Mouse (Mus musculus) spleen, postnatal 36 days (tissue): Measurements from ENCODE around the gene Brd4.
"Not testable (repeated sequence)": the region's sequence is repeated elsewhere in the genome, so short reads cannot be mapped to it uniquely, and the experiment has no call there.

Experiments
- DNase-seq, 2 experiments: peaks; one replicate each; pipeline ENCODE4 v3.0.0; 2022; ENCODE audit warnings: low spot score in 2 of 2, mixed read lengths in 1 of 2

Brd4 gene

DNA sequence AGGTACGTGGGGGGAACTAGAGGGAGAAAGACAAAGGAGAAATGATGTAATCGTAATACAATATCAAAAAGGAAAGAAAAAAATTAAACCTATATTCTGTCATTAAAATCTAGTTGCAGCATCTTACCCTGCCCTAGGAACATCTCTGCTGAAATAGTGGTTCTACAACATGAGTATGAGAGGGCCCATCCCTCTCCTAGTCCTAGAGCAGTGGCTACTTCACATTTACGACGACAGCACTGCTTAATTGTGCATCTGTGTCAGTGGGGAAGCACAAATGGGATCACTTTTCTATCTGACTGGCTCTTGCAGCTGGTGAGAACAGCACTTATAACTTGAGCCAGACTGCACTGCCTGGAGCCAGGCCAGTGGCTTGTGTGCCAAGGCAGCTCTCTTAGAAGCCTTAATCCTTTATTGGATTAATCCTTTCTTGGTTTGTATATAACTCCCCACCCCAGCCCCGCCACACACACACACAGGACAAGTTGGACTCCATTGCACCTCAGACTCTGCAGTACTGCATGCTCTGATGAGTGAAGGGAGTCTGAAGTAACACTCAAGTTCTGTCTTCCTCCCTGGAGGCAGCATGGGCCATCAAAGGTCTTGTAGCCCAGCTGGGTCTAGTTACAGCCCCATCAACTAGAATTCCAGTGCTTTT is 48.9 kb downstream of the Brd4 start:
- no peak for DNase-seq

GRCm38 (mm10) chr17:32233174-32233573 is 51.3 kb downstream of the Brd4 start:
- no peak for DNase-seq

DNA sequence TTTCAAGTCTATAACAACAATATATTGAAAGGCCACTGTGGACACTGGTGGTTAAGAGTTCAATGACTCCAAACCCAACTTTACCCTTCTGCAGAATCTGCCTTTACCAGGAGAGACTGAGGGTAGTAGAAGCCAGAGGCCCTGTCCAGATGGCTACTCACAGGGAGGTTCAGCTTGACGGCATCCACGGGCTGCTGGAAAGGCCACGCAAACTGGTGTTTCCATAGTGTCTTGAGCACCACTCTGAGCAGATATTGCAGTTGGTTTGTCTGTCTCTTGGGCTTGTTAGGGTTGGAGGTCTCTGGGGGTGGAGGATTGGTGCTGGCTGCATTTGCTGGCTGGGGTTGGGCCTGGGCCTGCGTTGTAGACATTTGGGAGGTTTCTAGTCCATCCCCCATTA is 55.3 kb downstream of the Brd4 start:
- no peak for DNase-seq

GRCm38 (mm10) chr17:32220873-32221272 is 63.6 kb downstream of the Brd4 start:
- no peak for DNase-seq

GRCm38 (mm10) chr17:32215587-32215986 is 68.9 kb downstream of the Brd4 start:
- DNase-seq = not testable (repeated sequence)

DNA sequence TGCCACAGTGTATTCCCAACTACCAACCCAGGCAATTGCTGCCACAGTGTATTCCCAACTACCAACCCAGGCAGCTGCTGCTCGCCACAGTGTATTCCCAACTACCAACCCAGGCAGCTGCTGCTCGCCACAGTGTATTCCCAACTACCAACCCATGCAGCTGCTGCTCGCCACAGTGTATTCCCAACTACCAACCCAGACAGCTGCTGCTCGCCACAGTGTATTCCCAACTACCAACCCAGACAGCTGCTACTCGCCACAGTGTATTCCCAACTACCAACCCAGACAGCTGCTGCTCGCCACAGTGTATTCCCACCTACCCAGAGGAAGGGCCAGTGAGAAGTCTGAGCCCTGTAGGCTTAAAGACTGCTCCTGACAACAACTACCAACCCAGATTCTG is 73.0 kb downstream of the Brd4 start:
- not testable (repeated sequence) for DNase-seq

DNA sequence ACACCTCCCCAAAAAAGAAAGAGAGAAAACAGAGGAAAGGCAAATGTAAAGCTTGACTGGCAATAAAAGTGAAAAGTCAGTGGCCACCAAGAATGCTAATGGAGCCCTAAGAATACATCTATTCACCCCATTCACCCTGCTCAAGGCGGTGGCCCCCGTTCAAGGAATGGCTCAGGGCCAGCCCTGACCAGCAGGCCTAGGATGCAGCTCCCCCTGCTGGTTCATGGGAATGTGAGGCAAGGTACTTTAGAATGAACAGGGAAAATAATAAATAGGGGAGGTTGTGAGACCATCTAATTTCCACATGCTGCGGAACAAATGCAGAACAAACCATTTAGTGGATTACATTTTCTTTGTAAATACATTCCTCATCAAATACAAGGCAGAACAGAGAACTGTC is 74.8 kb downstream of the Brd4 start:
- peak; percentile 17 to 24 for DNase-seq

DNA sequence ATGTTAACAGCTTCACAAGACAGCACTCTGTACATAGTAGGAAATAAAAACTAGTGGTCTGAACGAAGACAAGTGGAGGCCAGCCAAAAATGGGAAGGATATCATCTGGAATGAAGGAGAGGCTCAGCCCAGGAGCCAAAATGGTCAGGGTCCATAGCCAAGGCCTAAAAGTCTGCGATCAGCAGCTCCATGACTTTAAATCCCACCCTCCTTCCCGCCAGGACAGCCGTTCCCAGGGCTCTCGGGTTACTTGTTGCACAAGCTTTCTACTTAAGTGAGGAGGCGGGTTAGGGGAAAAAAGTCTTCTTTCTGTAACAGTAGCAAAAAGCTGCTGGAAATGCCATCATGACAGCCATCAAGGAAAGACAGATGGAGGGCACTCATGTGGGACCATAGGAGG is 75.4 kb downstream of the Brd4 start:
- DNase-seq = no peak

DNA sequence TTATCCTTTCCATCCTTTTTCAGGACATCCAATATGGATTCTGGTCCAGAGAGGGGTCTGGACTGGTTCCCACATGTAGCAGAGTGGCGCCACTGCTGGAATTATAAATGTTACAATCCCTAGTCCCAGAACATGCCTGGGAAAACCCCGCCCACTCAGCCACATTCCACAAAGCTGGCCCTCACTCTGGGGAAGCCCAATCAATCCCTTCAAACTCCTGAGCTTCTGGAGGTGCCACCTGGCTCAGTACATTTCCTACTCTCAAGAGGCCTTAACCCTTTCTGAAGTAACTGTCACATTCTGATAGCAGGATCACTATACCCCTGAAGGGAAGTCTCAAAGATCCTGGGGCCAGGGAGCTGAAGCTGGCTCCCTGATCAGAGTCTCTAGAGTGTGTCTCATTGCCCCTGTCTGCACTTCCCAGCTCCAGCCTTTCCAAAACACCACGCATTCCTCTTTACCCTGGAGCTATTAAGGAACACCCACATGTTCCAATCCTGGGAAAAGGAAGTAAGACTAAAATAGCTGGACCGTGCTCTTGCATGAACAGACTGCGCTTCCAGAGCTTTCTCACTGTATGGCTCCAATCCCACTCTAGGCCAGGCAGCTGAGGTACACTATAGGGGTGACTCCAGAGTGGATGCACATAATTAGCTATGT is 76.8 kb downstream of the Brd4 start:
- no peak for DNase-seq

DNA sequence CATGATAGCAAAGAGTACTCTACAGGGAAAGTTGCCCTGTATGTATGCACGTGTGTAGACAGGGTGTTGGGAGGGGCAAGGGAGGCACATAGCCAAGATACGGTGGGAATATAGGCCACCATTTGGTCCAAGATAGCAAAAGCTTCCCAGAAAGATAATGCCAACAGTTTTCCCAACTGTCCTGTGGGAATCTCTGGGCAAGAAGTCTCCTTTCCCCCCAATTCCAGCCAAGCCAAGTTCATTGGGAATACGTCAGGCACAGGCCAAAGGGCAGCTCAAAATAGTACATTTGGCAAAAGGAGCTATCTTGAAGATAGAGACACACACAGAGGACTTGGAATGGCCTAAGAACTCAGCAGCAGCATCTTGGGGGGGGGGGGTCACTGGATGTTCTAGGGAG is 79.2 kb downstream of the Brd4 start:
- DNase-seq = no peak

DNA sequence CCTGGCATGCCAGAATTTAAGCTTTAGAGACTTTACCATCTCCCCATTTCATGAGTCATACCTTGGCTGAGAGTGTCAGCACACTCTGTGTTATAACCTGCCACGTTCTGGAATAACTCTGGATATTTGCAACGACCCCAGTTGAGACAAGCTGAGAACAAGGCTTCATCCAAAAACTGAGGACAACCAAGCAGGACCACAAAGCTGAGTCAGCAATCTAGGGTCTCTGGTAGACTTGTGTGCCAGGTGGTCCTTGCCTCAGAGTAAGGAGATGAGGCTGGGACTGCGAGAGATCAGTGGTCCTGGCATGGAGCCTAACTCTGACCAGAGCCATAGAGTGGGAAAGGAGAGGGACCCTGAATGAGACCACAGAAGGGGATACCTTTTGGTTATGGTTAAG is 81.5 kb downstream of the Brd4 start:
- DNase-seq = no peak

- DNase-seq = peak in 1 of 2 experiments; percentile 23
Observed at GRCm38 (mm10) chr17:32201086-32201485, 83.4 kb downstream of the Brd4 start.

DNA sequence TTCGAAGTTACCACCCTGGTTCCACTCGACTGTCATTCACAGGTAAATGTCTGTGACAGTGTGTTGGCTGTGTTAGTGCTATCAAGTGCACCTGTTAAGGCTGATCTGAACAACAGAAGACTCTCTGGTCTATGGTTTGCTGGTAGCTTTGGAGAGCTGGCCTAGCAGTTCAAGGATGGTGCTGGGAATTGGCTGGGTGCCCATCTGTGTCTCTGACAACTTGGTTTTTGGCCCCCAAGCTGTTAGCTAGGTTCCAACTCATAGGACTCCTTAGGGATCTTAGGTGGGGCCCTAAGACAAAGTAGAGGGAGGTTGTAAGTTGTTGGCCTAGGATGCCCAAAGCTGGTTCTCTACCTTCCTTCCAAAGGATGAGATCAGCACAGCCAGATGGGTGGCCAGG is 84.7 kb downstream of the Brd4 start:
- DNase-seq = no peak

- DNase-seq = no peak
Observed at GRCm38 (mm10) chr17:32197156-32197555, 87.4 kb downstream of the Brd4 start.

- no peak for DNase-seq
Observed at GRCm38 (mm10) chr17:32195725-32196124, 88.8 kb downstream of the Brd4 start.

GRCm38 (mm10) chr17:32193010-32193409 is 91.5 kb downstream of the Brd4 start:
- no peak for DNase-seq

DNA sequence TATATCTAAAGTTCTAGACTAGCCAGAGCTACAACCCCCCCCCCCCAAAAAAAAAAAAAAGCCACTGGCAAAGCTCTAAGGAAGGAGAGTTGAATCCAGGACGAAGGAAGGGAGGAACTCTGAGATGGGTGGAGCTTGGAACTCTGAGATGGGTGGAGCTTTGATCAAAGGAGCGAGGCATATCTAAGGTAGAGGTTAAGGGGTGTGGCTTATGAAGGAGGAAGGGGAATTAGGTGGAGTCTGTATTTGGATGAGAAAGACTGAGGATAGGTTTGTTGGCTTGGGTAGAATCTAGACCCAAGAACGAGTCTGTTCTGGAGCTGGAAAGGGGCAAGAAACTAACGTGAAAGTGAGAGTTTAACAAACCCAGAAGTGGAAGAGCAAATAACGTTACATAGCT is 94.7 kb downstream of the Brd4 start:
- no peak for DNase-seq

- no peak for DNase-seq
Observed at GRCm38 (mm10) chr17:32188863-32189636, 95.5 kb downstream of the Brd4 start, which contains the start of gene Ephx3. Gene Ephx3 (minus strand): TSS chr17:32189549.

DNA sequence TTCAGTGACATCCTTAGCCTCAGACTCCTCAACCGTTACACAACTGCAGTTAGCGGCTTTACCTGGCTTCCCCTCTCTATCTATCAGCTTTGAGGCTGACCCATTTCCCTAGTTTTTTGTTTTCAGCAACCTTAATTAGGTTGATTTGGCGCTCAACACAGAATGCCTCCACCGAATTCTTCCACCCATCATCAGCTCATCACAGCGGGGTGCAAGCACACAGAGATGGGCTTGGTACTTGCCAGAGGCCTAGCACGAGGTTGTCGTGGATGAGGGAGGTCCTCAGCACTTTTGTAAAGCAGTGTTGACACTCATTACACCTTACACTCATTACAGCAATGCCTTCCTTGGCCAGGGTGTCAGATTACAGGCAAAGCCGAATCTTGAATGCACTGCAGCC is 101.5 kb downstream of the Brd4 start:
- no peak for DNase-seq

DNA sequence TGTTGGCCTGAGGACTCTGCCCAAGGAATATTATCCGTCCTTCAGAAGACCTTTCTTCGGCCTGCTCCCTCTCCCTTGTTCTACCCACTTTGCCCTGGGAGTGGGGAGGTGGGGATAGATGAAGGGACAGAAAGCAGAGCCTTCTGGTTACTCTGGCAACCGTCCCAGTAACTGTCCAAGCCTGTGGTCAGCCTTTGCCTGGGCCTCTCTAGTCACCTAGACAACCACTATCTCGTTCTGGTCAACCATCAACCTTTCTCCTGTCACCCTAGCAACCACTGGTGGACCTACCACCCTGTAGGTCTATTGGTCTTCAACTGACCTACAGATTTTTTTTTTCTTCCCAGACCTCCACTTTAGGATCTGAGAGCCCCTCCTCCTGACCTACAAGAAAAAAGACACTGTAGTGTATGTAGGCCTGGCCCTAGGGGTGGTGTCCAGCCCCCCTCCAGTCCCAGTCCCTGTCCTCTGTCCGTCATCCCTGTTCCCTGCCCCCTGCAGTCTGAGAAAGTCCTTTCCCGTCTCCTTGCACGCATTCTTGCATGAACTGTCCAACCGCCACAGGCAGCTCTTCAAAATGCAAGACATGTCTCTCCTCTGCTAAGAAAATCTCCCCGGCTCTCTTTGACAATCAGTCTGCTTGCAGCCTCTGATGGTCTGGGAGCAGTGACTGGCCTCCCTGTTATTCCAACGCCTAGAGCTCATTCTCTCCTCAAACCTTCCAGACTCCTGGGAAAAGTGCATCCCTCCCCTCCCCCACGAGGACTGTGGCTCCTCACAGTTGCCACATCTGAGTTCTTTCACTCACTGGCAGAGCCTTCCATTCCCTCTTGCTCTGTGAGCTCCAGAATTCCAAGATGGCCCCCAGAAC is 104.7 kb downstream of the Brd4 start:
- no peak for DNase-seq

GRCm38 (mm10) chr17:32176919-32177318 is 107.6 kb downstream of the Brd4 start:
- DNase-seq = no peak

DNA sequence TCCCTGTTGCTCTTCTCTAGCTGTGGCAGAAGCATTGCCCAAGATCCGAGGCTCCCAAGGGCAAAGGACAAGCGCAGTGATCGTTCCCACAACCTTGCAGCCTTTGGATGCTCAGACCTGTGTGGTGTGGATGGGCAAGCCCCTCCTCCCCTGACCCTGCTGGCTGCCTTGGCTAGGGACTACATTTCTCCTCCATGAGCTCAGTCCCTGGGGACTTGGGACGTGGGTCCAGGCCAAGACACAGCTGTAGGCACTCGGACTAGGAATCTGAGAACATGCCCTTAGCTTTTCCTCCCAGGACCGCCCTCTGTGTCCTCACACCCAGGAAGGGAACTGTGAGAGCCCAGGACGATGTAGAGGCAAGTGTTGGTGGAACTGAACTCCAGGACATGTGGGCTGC is 111.4 kb downstream of the Brd4 start:
- DNase-seq = no peak
